Mouse (Mus musculus) intestine, embryonic 16.5 days (tissue): Measurements from ENCODE around the gene Xrn2. TPM values are rescaled to one million over a fixed set of nuclear protein-coding genes. Genes with fewer than 3 reads are reported as not detected.

Experiments
- polyA plus RNA-seq: library from polyadenylated mRNA; unstranded; fragments of >200 nt; fragmentation: Nextera tagmentation; extraction: Ambion mirVana; gene quantifications from 2 replicates; pipeline ENCODE4 v1.2.1, GENCODE M21; 2015

Gene Xrn2
- polyA plus RNA-seq, 1 experiment from 2014 or later, result 68.3 TPM

Other genes starting within 250 kb of the Xrn2 start
- gene Kiz, start 157.1 kb upstream of the Xrn2 start, polyA plus RNA-seq, result 18.3 and 20.7 TPM in 2 replicates
- not detected in 2 replicates for gene Nkx2-4, start 72.4 kb downstream of the Xrn2 start, polyA plus RNA-seq
- gene Nkx2-2, start 181.2 kb downstream of the Xrn2 start, polyA plus RNA-seq, result 1.2 and 2.2 TPM in 2 replicates